Mouse (Mus musculus) liver, adult 2 months (tissue): ENCODE measurements around the gene Psg16.

Source experiments
- CTCF ChIP-seq: fragments of 200-500 bp; IDR thresholded peaks from 2 replicates; pipeline ENCODE4 v1.5.1; 2011; ENCODE audit warnings: low read depth, low read length, control low read depth
- POLR2A ChIP-seq: fragments of 200-500 bp; IDR thresholded peaks from 2 replicates; pipeline ENCODE4 v1.6.1; 2011; ENCODE audit warnings: low read length, control low read depth; ENCODE audit not compliant: insufficient read depth; ENCODE audit errors: extremely low read depth

DNA sequence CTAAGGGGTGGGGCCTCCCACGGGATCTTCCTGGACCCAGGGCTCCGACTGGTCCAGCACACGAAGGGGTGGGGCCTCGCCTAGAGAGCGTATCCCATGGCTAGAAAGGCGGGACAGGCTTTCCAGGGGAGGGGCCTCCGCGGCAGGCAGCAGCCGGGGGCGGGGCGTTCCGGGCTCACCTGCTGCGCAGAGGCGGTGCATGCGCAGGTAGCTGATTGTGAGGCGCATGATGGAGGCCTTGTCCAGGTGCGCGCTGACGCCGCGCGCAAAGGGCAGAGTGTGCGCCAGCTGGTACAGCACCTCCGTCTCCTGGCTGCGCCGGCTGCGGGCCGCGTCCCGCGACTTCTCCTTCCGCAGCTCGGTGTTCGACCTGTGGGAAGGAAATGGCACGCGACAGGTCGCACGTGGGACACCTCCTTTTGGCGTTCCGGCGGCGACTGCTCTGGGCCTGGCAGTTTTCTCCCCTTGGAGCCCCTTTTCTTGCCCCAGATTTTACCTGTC, 17.7 kb upstream of the Psg16 start:
- TF ChIP-seq POLR2A (no peak), CTCF (no peak)
